Mouse (Mus musculus): ENCODE data around the gene Eps8.

DNA sequence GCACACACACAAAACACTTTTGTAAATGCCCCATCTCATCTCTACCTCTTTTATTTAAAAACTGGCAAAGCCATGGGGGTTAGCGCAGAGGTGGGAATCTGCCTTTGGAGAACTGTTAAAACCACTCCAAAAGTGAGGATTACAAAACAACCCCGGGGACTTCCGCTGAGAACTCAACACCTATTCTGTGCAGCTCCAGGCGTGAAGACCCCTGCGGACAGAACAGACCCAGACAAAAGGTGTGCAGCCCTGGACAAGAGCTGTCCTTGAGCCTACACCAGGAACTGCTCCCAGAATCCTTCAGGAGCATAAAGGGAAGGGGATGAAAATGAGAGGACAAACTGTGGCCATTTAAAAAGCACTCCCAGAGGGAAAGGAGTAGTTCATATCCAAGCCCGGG, 159.4 kb downstream of the Eps8 start:
- TF ChIP-seq TAL1 (IDR thresholded peaks at IDR 0.05; ENCODE audit: low read length) (no peak), GATA1 (IDR thresholded peaks at IDR 0.05; ENCODE audit: low read length) (no peak)
